Mouse (Mus musculus) cortical plate, adult 2 months (tissue): ENCODE data around the gene Msh4.
"Not testable (repeated sequence)": the region's sequence is repeated elsewhere in the genome, so short reads cannot be mapped to it uniquely, and the experiment has no call there.

Experiments used
- CTCF ChIP-seq: fragments of 200-500 bp; IDR thresholded peaks from 2 replicates; pipeline ENCODE4 v1.5.1; 2011; ENCODE audit warnings: mild to moderate bottlenecking, control low read depth, low read length; ENCODE audit not compliant: insufficient read depth; ENCODE audit errors: extremely low read depth
- POLR2A ChIP-seq: fragments of 200-500 bp; IDR thresholded peaks from 2 replicates; pipeline ENCODE4 v1.6.1; 2011; ENCODE audit warnings: mild to moderate bottlenecking, low read length, control low read depth; ENCODE audit not compliant: insufficient read depth; ENCODE audit errors: extremely low read depth

GRCm38 (mm10) chr3:153829788-153830187 lies 76.2 kb downstream of the Msh4 start:
- not testable (repeated sequence) for TF ChIP-seq POLR2A, CTCF
